Mouse (Mus musculus): ENCODE data around the gene Ltbp4. TPM values are rescaled to one million over a fixed set of nuclear protein-coding genes. Genes with fewer than 3 reads are reported as not detected.

Ltbp4 gene
- total RNA-seq, 1 experiment: 65.8 TPM

- peaks cover 6% of the 10 kb centered on the region for H3K36me3 ChIP-seq (ENCODE audit: control insufficient read depth, insufficient read depth, low read length, poor library complexity, severe bottlenecking)
- DNase-seq (ENCODE audit: low read depth, low spot score): no peak
- H3K9ac ChIP-seq (ENCODE audit: insufficient read depth, low read depth, low read length, poor library complexity, severe bottlenecking): no peak overlapping the region
- in situ Hi-C loops (cut with MboI; ENCODE audit: low sequenced_read_pairs in 2 of 2, unreplicated experiment in 2 of 2): no loop called here
- no peak overlapping the region for H3K27ac ChIP-seq (ENCODE audit: insufficient read depth, low read depth, low read length, poor library complexity, severe bottlenecking)
- H3K9me3 ChIP-seq (ENCODE audit: control insufficient read depth, insufficient read depth, low read depth, low read length): no peaks in the 10 kb centered on the region
- TF ChIP-seq HCFC1 (IDR thresholded peaks at IDR 0.05; ENCODE audit: borderline replicate concordance, insufficient read depth, low read length) (no peak), ZC3H11A (IDR thresholded peaks at IDR 0.05; ENCODE audit: borderline replicate concordance, low read depth, low read length) (no peak), CHD2 (IDR thresholded peaks at IDR 0.05; ENCODE audit: low read depth, low read length) (no peak), MAFK (IDR thresholded peaks at IDR 0.05; ENCODE audit: insufficient read depth, low read depth, low read length) (no peak), ZNF384 (IDR thresholded peaks at IDR 0.05; ENCODE audit: low read depth, low read length) (no peak)
- peaks cover 7 to 27% of the 10 kb centered on the region in 2 experiments; a peak in 2 of 4 replicates for H3K4me1 ChIP-seq (ENCODE audit: control insufficient read depth in 2 of 2, insufficient read depth in 2 of 2, low read length in 2 of 2, poor library complexity in 1 of 2)
- H3K4me3 ChIP-seq (ENCODE audit: insufficient read depth in 1 of 2, low read depth in 1 of 2, low read length in 2 of 2, poor library complexity in 1 of 2, severe bottlenecking in 1 of 2): peak overlapping the region in 1 of 2 experiments; percentile 24; a peak in 2 of 4 replicates
Measured at GRCm38 (mm10) chr7:27366082-27366844, 28.8 kb upstream of the Ltbp4 start.

DNA sequence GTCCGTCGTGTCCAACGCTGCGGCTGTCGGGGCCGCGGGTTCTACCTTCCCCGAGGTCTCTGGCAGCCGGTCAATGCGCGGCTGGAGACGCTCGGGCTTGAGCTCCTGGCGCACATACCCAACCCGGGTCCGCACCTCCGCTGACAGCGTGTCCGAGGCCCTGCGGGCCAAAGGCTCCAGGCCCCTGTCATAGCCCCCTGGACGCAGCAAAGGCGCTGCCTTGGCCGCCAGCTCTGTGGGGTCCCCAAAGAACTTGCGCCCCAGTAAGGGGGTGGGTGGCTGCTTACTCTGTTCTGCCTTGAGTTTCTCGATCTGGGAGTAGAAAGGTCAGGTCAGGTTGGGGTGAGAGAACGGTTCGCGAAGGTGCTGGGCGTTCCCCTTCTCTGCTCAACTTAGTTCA lies 26.9 kb upstream of the Ltbp4 start:
- DNase-seq (ENCODE audit: low read depth, low spot score): no peak
- Histone ChIP-seq H3K4me3 (ENCODE audit: insufficient read depth in 1 of 2, low read depth in 1 of 2, low read length in 2 of 2, poor library complexity in 1 of 2, severe bottlenecking in 1 of 2) (peak overlapping the region; percentile 53 to 63), H3K9ac (ENCODE audit: insufficient read depth, low read depth, low read length, poor library complexity, severe bottlenecking) (peak overlapping the region; percentile 68), H3K9me3 (ENCODE audit: control insufficient read depth, insufficient read depth, low read depth, low read length) (no peaks in the 10 kb centered on the region), H3K27ac (ENCODE audit: insufficient read depth, low read depth, low read length, poor library complexity, severe bottlenecking) (no peak overlapping the region), H3K36me3 (ENCODE audit: control insufficient read depth, insufficient read depth, low read length, poor library complexity, severe bottlenecking) (peaks cover 4% of the 10 kb centered on the region), H3K4me1 (ENCODE audit: control insufficient read depth in 2 of 2, insufficient read depth in 2 of 2, low read length in 2 of 2, poor library complexity in 1 of 2) (peaks cover 12 to 29% of the 10 kb centered on the region in 2 experiments)
- TF ChIP-seq HCFC1 (IDR thresholded peaks at IDR 0.05; ENCODE audit: borderline replicate concordance, insufficient read depth, low read length): no peak
- TF ChIP-seq CHD2 (IDR thresholded peaks at IDR 0.05; ENCODE audit: low read depth, low read length): no peak
- TF ChIP-seq MAFK (IDR thresholded peaks at IDR 0.05; ENCODE audit: insufficient read depth, low read depth, low read length): no peak
- no peak for TF ChIP-seq ZNF384 (IDR thresholded peaks at IDR 0.05; ENCODE audit: low read depth, low read length)
- no peak for TF ChIP-seq ZC3H11A (IDR thresholded peaks at IDR 0.05; ENCODE audit: borderline replicate concordance, low read depth, low read length)
- in situ Hi-C loops (cut with MboI; ENCODE audit: low sequenced_read_pairs in 2 of 2, unreplicated experiment in 2 of 2): no loop called here

GRCm38 (mm10) chr7:27361283-27361946 lies 23.9 kb upstream of the Ltbp4 start:
- Histone ChIP-seq H3K4me1 (ENCODE audit: control insufficient read depth in 2 of 2, insufficient read depth in 2 of 2, low read length in 2 of 2, poor library complexity in 1 of 2) (peaks cover 9 to 18% of the 10 kb centered on the region in 2 experiments), H3K36me3 (ENCODE audit: control insufficient read depth, insufficient read depth, low read length, poor library complexity, severe bottlenecking) (no peaks in the 10 kb centered on the region), H3K4me3 (ENCODE audit: insufficient read depth in 1 of 2, low read depth in 1 of 2, low read length in 2 of 2, poor library complexity in 1 of 2, severe bottlenecking in 1 of 2) (peak overlapping the region; percentile 68 to 71), H3K27ac (ENCODE audit: insufficient read depth, low read depth, low read length, poor library complexity, severe bottlenecking) (peak overlapping the region; percentile 89; the same call in 1 of the 2 replicates), H3K9me3 (ENCODE audit: control insufficient read depth, insufficient read depth, low read depth, low read length) (no peaks in the 10 kb centered on the region), H3K9ac (ENCODE audit: insufficient read depth, low read depth, low read length, poor library complexity, severe bottlenecking) (peak overlapping the region; percentile 78)
- DNase-seq (ENCODE audit: low read depth, low spot score): peak; percentile 100
- in situ Hi-C loops (cut with MboI; ENCODE audit: low sequenced_read_pairs in 2 of 2, unreplicated experiment in 2 of 2): no loop called here
- TF ChIP-seq HCFC1 (IDR thresholded peaks at IDR 0.05; ENCODE audit: borderline replicate concordance, insufficient read depth, low read length) (peak; percentile 41; the same call in 1 of the 2 replicates), MAFK (IDR thresholded peaks at IDR 0.05; ENCODE audit: insufficient read depth, low read depth, low read length) (no peak)

DNA sequence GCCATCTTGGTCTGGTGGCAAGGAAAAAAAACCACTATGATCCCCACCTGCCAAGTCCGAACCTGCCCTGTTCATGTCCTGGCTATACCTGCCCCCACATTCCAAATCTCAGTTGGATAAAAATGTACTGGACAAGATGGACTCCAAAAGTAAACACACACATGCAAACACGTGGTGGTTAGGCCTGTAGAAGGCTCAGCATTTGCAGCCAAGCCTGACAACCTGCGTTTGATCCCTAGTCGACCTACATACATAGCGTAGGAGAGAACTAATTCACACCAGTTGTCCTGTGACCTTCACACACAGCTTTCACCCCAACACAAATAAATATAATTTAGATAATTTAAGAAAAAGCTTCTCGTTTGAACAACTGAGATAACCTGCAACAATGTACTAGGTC lies 23.3 kb upstream of the Ltbp4 start:
- in situ Hi-C loops (cut with MboI; ENCODE audit: low sequenced_read_pairs in 2 of 2, unreplicated experiment in 2 of 2): no loop called here
- Histone ChIP-seq H3K27ac (ENCODE audit: insufficient read depth, low read depth, low read length, poor library complexity, severe bottlenecking) (peak overlapping the region; percentile 89), H3K4me1 (ENCODE audit: control insufficient read depth in 2 of 2, insufficient read depth in 2 of 2, low read length in 2 of 2, poor library complexity in 1 of 2) (peaks cover 9 to 15% of the 10 kb centered on the region in 2 experiments), H3K4me3 (ENCODE audit: insufficient read depth in 1 of 2, low read depth in 1 of 2, low read length in 2 of 2, poor library complexity in 1 of 2, severe bottlenecking in 1 of 2) (peak overlapping the region; percentile 50 to 52), H3K9me3 (ENCODE audit: control insufficient read depth, insufficient read depth, low read depth, low read length) (no peaks in the 10 kb centered on the region), H3K9ac (ENCODE audit: insufficient read depth, low read depth, low read length, poor library complexity, severe bottlenecking) (peak overlapping the region; percentile 72), H3K36me3 (ENCODE audit: control insufficient read depth, insufficient read depth, low read length, poor library complexity, severe bottlenecking) (no peaks in the 10 kb centered on the region)
- no peak for TF ChIP-seq MAFK (IDR thresholded peaks at IDR 0.05; ENCODE audit: insufficient read depth, low read depth, low read length)
- TF ChIP-seq CHD2 (IDR thresholded peaks at IDR 0.05; ENCODE audit: low read depth, low read length): no peak
- no peak for DNase-seq (ENCODE audit: low read depth, low spot score)

All from ES-E14 (cell line).